Mouse (Mus musculus): ENCODE results near the gene Calhm3.

- TF ChIP-seq CTCF (conservative IDR thresholded peaks at IDR 0.05; ENCODE audit: insufficient read depth, insufficient read length, low read depth, low read length) = no peak
- TF ChIP-seq POLR2A (IDR thresholded peaks at IDR 0.05; ENCODE audit: low read depth, low read length) = no peak
Observed at GRCm38 (mm10) chr19:47198671-47199350, 41.2 kb upstream of the Calhm3 start.

Measured in kidney, adult 2 months (tissue).